Mouse (Mus musculus) G1E-ER4 (cell line): ENCODE measurements around the gene Ipmk. TPM values are rescaled to one million over a fixed set of nuclear protein-coding genes. Genes with fewer than 3 reads are reported as not detected.

Experiments used
- GATA1 ChIP-seq: IDR thresholded peaks from one replicate; pipeline ENCODE4 v1.8.0; 2012; ENCODE audit warnings: low read length, inconsistent platforms
- polyA plus RNA-seq: library from polyadenylated mRNA; stranded (reverse); fragments of >175 nt; gene quantifications from 2 replicates; pipeline ENCODE4 v1.2.3, GENCODE M21; 2012

Ipmk gene
- polyA plus RNA-seq = 13.6 and 17.1 TPM in 2 replicates

DNA sequence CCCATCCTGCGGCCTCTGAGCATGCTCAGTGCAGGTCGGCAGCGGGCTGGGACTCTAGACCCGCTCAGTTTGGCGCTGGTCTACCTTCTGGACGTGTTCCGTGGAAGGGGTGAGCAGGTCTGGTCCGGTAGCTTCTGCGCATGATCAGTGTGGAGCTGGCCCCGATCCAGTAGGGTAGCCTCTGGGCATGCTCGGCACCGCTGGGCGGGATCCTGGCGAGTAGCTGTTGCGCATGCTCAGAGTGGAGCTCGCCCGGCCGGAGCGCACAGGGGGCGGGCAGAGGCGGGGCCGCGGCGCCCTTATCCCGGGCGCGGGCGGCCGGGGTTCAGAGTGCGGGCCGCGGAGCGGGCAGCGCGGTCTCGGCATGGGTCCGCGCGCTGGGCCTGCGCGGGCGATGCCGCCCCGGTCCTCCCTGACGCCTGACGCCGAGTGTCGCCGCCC is at the start of gene Ipmk:
Gene Ipmk, plus strand, starts transcription at position 255 of the 441 bp plus-strand sequence.
- no peak for TF ChIP-seq GATA1

- no peak for TF ChIP-seq GATA1
These were observed 47.4 kb upstream of the Ipmk start for GRCm38 (mm10) chr10:71300161-71300560.

- TF ChIP-seq GATA1 = no peak
These were observed 45.1 kb upstream of the Ipmk start for GRCm38 (mm10) chr10:71302490-71302889.

- TF ChIP-seq GATA1 = no peak
These were observed 41.4 kb upstream of the Ipmk start for GRCm38 (mm10) chr10:71306190-71306589.

DNA sequence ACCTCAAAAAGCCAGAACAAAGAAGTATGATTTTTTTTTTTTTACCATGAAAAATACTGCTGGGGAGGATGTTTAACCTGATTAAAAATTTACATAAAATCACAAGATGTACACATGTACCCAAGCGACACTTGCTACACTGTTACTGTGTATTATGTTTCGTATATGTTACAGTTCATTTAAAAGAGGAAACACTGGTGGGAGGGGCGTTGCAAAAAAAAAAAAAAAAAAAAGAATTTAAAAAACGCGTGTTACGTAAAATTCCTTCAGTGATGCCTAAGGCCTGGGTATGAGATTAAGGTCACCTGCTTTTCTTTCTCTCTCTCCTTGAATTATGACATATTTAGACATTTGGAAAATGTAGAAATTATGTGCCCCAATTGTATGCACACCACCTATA is 40.8 kb upstream of the Ipmk start:
- TF ChIP-seq GATA1 = no peak

GRCm38 (mm10) chr10:71308199-71308598 is 39.4 kb upstream of the Ipmk start:
- no peak for TF ChIP-seq GATA1

GRCm38 (mm10) chr10:71310288-71310687 is 37.3 kb upstream of the Ipmk start:
- no peak for TF ChIP-seq GATA1

DNA sequence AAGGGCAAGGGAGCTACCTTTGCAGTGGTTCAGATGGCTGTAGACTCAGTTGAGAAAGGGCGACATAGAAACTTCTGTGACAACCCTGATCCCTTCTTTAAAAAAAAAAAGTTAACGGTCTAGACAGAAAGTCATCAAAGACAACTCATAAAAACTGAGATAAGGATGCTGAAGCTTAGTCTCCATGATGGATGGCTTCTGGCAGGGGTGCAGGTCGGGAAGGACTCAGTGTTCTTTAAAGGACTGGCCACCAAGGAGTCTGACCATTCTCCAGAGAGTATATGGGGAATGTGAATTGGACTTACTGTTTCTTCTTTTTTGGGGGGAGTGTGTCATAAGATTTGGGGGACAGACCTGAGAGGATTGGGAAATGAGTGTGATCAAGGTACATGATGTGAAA is 33.0 kb upstream of the Ipmk start:
- TF ChIP-seq GATA1 = no peak

DNA sequence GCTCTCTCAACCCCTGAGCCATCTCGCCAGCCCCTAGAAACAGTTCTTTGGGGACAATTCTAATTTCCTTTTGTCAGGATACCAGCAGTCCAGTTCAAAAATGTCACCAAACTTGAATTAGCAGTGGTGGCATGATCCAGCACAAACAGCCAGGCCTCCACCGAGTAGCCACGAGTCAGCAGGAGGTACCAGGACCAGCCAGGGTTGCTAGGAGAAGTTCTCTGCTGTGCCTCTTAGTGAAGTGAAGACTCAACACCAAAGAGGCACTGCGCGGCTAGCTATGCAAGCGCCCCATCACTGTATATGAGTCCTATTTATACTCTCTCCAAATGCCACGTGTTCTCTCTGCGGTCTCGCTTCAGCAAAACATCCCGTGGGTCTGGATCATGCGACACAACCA is 31.5 kb upstream of the Ipmk start:
- TF ChIP-seq GATA1 = no peak

GRCm38 (mm10) chr10:71316497-71316896 is 31.1 kb upstream of the Ipmk start:
- TF ChIP-seq GATA1 = no peak

- no peak for TF ChIP-seq GATA1
These were observed 23.9 kb upstream of the Ipmk start for GRCm38 (mm10) chr10:71323669-71324068.

- TF ChIP-seq GATA1 = no peak
These were observed 21.4 kb upstream of the Ipmk start for GRCm38 (mm10) chr10:71326123-71326522.

DNA sequence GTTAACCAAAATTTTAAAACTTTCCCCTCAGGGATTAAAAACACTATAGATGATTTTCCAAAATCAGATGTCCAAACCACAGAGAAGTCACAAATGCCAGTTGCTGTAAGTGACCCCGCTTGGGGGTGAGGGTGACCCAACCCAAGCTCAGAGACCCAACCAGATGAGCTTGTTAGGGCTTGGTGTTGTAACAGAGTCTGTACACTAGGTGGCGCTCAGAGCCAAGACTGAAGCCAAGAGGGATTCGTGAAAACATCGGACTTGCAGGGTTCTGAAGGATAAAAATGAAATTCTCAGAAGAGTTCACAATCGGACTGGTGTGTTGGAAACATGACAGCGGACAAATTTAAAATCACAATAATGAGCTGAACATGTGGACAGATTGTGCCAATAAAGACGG is 20.8 kb upstream of the Ipmk start:
- TF ChIP-seq GATA1 = no peak

DNA sequence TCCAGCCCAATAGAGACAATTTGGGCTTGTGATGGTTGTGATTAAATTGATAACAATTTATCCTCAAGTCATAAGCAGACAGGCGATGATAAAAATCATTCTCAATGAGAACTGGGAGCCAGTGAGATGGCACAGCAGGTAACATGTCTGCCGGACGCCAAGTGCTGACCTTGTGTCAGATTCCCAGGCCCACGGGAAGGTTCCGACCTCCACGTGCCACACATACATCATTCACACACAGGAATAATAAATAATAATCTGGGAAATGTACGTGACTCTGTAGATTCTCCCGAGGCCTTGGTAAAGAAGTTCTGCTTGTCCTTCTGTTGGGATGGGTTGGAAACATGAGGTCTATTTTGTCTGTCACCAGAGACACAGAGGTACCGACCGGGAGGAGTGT is 20.2 kb upstream of the Ipmk start:
- no peak for TF ChIP-seq GATA1

DNA sequence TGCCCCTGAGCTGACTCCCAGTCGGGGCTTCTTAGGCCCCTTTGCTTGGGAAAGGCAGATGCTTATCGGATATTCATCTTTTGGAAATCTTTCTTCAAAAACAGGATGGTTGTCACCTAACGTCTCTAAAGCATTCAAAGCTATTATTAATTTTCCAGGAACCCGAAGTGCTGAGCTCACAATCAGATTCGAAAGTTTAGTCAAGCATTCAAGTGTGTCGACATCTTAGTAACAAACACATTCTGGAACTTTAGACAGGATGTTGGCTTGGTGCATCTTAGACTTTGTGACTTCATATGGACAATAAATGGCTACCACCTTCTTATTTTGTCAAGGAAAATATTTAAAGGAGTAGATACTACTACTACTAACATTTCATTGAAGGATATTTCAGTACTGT is 19.2 kb upstream of the Ipmk start:
- no peak for TF ChIP-seq GATA1

DNA sequence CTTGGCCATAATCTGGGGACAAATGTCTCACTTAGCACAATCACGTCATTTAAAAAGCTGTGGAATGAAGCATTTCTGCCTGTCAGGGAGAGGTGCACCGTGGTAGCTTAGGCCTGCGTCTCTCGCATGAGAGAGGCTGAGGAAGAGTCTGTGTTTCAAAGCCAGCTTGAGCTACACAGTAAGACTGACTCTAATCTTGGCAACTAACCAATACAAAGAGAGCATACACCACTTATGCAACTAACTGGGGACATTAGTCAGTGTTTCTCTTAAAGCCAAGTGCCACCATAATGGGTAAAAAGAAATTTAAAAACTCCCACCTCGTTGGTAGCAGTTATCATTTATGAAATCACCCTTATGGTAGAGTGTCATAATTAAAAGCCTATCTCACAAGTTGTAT is 18.7 kb upstream of the Ipmk start:
- TF ChIP-seq GATA1 = no peak

DNA sequence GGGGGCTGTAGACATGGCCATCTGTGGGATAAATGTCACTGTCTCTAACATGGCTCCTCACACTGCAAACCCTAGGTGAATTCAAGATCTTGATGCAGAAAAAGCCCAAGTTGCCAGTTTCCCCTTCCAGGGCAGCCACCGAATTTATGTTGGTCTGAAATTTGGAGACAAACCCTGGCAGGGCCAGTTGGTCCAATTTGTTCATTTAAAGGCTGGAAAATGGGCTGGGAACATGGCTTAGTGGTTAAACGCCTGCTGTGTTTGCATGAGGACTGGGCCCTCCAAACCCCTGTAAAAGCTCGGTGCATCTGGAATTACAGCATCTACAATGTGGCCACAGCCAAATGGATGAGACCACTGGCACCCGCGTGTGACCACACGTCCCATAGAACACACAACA is 18.3 kb upstream of the Ipmk start:
- no peak for TF ChIP-seq GATA1

DNA sequence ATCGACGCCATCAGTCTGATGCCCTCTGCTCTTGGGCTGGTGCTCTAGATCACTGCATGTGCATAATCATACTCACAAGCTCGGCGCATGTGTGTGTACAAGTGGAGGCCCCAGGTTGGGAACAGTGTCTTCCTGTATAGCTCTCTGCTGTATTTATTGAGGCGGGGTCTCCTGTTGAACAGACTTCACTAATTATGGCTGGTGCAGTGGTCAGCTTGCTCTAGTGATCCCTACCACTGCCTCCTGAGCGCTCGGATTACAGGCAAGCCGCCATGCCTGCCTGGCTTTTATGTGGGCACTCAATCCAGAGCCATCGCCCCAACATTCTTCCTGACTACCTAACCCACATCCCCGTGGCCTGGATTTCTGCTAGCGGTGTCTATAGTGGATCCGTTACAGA is 17.5 kb upstream of the Ipmk start:
- TF ChIP-seq GATA1 = no peak

GRCm38 (mm10) chr10:71331908-71332307 is 15.7 kb upstream of the Ipmk start:
- no peak for TF ChIP-seq GATA1

DNA sequence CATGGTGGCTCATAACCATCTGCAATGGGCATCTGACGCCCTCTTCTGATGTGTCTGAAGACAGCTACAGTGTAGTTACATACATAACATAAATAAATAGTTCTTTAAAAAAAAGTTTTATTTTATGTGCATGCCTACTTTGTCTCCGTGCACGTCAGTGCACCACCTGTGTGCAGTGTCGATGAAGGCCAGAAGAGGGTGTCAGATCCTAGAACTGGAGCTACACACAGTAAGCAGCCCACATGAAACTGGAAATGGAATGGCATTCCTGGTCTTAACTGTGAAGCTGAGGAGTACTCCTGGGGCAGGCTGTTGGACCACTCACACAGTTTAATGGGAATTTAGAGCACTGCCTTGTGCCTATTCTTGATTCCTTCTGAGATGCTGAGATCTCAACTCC is 15.2 kb upstream of the Ipmk start:
- TF ChIP-seq GATA1 = no peak
